In genomic region chr1:151571838-151572578, GRCm38 (mm10) we compare ENCODE assay signal across 8 mouse cellular contexts. TPM values are rescaled to one million over a fixed set of nuclear protein-coding genes. Genes with fewer than 3 reads are reported as not detected.
A peak's percentile ranks its signal among the peaks of the same experiment; 100 is the strongest.
DNase-seq lines count a peak whose midpoint lies in the region; ATAC-seq and TF ChIP-seq lines count a peak whose summit lies in the region.

No protein-coding gene starts in this region.

- no peaks in the 10 kb centered on the region for H3K36me3 ChIP-seq in kidney, embryonic 16.5 days (ENCODE audit: insufficient read depth, low read length)
- H3K36me3 ChIP-seq in embryonic facial prominence, embryonic 10.5 days (replicated peaks), result no peaks in the 10 kb centered on the region
- H3K36me3 ChIP-seq in intestine, embryonic 14.5 days (ENCODE audit: control insufficient read depth, insufficient read depth, low read length), result no peaks in the 10 kb centered on the region
- H3K36me3 ChIP-seq in myocyte (ENCODE audit: control insufficient read depth, insufficient read depth), result no peaks in the 10 kb centered on the region

- peak overlapping the region; percentile 87 for H3K4me2 ChIP-seq in kidney, embryonic 16.5 days (replicated peaks; ENCODE audit: low read depth, low read length)
- peak overlapping the region; percentile 81 for H3K4me2 ChIP-seq in intestine, embryonic 14.5 days (ENCODE audit: low read length)
- peak overlapping the region; percentile 21 for H3K4me2 ChIP-seq in myocyte (ENCODE audit: low read depth)

- no peak for DNase-seq in kidney, postnatal 36 days
- no peak for DNase-seq in embryonic facial prominence, embryonic 10.5 days (ENCODE audit: low spot score)
- DNase-seq in intestine, embryonic 14.5 days (ENCODE audit: low spot score), result no peak
- no peak for DNase-seq in left cerebral cortex, postnatal 10 days (ENCODE audit: extremely low spot score in 1 of 2, low spot score in 2 of 2)
- DNase-seq in embryo, embryonic 9.5 days (ENCODE audit: extremely low spot score), result no peak
- DNase-seq in layer of hippocampus, adult 18-20 months (ENCODE audit: low spot score in 2 of 2), result no peak

- H3K4me1 ChIP-seq in kidney, embryonic 16.5 days (ENCODE audit: insufficient read depth, low read length), result peaks cover 21% of the 10 kb centered on the region
- peaks cover 19% of the 10 kb centered on the region for H3K4me1 ChIP-seq in embryonic facial prominence, embryonic 10.5 days
- no peaks in the 10 kb centered on the region for H3K4me1 ChIP-seq in intestine, embryonic 14.5 days (replicated peaks; ENCODE audit: control insufficient read depth, insufficient read depth, low read length)

- H3K79me2 ChIP-seq in myocyte (ENCODE audit: control insufficient read depth, insufficient read depth), result no peaks in the 10 kb centered on the region

- no peak for TF ChIP-seq POLR2A in myocyte (IDR thresholded peaks at IDR 0.05; ENCODE audit: insufficient read length, low read depth)

- ATAC-seq in kidney, embryonic 16.5 days (ENCODE audit: low FRiP score, low TSS enrichment), result 0 out of 2 replicates have a peak, but pooled peaks have one; percentile 2
- no peak for ATAC-seq in intestine, embryonic 14.5 days (replicated peaks; ENCODE audit: low FRiP score, low TSS enrichment, low read depth)

- H3K27ac ChIP-seq in kidney, embryonic 16.5 days (ENCODE audit: low read length), result 0 out of 2 replicates have a peak overlapping the region, but pooled peaks have one; percentile 33
- peak overlapping the region; percentile 75 for H3K27ac ChIP-seq in embryonic facial prominence, embryonic 10.5 days (replicated peaks)
- H3K27ac ChIP-seq in intestine, embryonic 14.5 days (ENCODE audit: low read depth), result no peak overlapping the region

- H3K27me3 ChIP-seq in kidney, embryonic 16.5 days (ENCODE audit: insufficient read depth, low read length), result no peaks in the 10 kb centered on the region
- H3K27me3 ChIP-seq in embryonic facial prominence, embryonic 10.5 days (replicated peaks; ENCODE audit: low read depth, poor library complexity, severe bottlenecking), result peaks cover 48% of the 10 kb centered on the region
- H3K27me3 ChIP-seq in intestine, embryonic 14.5 days (replicated peaks; ENCODE audit: control insufficient read depth, insufficient read depth, low read length), result peaks cover 23% of the 10 kb centered on the region; the same call in 1 of the 2 replicates
- no peaks in the 10 kb centered on the region for H3K27me3 ChIP-seq in myocyte (ENCODE audit: control insufficient read depth, insufficient read depth, insufficient read length)

- 21% methylated on average over 10 of the region's 10 CpGs for WGBS in kidney, embryonic 16.5 days
- WGBS in embryonic facial prominence, embryonic 10.5 days, result 22% methylated on average over 10 of the region's 10 CpGs
- 24% methylated on average over 10 of the region's 10 CpGs for WGBS in intestine, embryonic 14.5 days

- H3K9ac ChIP-seq in kidney, embryonic 16.5 days (replicated peaks; ENCODE audit: low read length), result peak overlapping the region; percentile 69
- H3K9ac ChIP-seq in intestine, embryonic 14.5 days (ENCODE audit: low read length), result peak overlapping the region; percentile 43

- no peaks in the 10 kb centered on the region for H3K9me3 ChIP-seq in kidney, embryonic 16.5 days (ENCODE audit: low read length)
- no peaks in the 10 kb centered on the region for H3K9me3 ChIP-seq in embryonic facial prominence, embryonic 10.5 days
- H3K9me3 ChIP-seq in intestine, embryonic 14.5 days (ENCODE audit: control insufficient read depth, low read length), result no peaks in the 10 kb centered on the region

- peak overlapping the region; percentile 58 for H3K4me3 ChIP-seq in kidney, embryonic 16.5 days (ENCODE audit: low read length)
- H3K4me3 ChIP-seq in embryonic facial prominence, embryonic 10.5 days, result peak overlapping the region; percentile 62
- H3K4me3 ChIP-seq in intestine, embryonic 14.5 days (ENCODE audit: low read depth, low read length), result peak overlapping the region; percentile 48
- H3K4me3 ChIP-seq in myocyte, result peak overlapping the region; percentile 20

- intact Hi-C loops in left cerebral cortex, postnatal 10 days (cut with DNase I), result no loop called here

- no peak overlapping the region for H3ac ChIP-seq in myocyte (ENCODE audit: control insufficient read depth, insufficient read length)

TF ChIP-seq in myocyte, 11 proteins besides CTCF, POLR2A, EP300 and RAD21:
- TF ChIP-seq POLR2AphosphoS2 (IDR thresholded peaks at IDR 0.05; ENCODE audit: insufficient read length, low read depth), result no peak
- peak; percentile 84; the same call in 1 of the 2 replicates for TF ChIP-seq CEBPB (IDR thresholded peaks at IDR 0.05; ENCODE audit: insufficient read depth, poor library complexity, severe bottlenecking)

RNA-seq across cellular contexts. Expression of gene Fam129a, which starts 1.0 kb away (rescaled TPM):
- 11.1 and 11.8 TPM in 2 replicates for polyA plus RNA-seq in kidney, embryonic 16.5 days (2015; fragmentation: Nextera tagmentation; extraction: Ambion mirVana)
- 0.53 and 1.00 TPM in 2 replicates for polyA plus RNA-seq in embryonic facial prominence, embryonic 10.5 days (2016; fragmentation: Nextera tagmentation; extraction: Ambion mirVana)
- polyA plus RNA-seq in intestine, embryonic 14.5 days (2014; fragmentation: Nextera tagmentation; extraction: Ambion mirVana), result 4.3 and 5.2 TPM in 2 replicates
- 2.7 TPM for polyA plus RNA-seq in myocyte (2012; fragmentation: generic; extraction: Trizol)
- total RNA-seq in left cerebral cortex, postnatal 10 days (2021), result 1 to 10 TPM; 4.8 to 6.1 TPM
- 1 to 10 TPM; 1.8 to 2.0 TPM for total RNA-seq in layer of hippocampus, adult 18-20 months (2021)

Comparison
In these comparisons a context has a peak if more than half of its experiments do, and no peak if none do; other contexts are left out.
1. H3K4me2 ChIP-seq: peak in every context shown above with its lines; median percentile 87 in kidney, embryonic 16.5 days; 81 in intestine, embryonic 14.5 days; 21 in myocyte.